Comparison of ENCODE assay signal across 24 mouse cellular contexts in genomic region chr7:137138101-137138500, GRCm38 (mm10).
"Had no signal": no experiment of that assay in that cellular context is flagged by ENCODE, and none has a peak within 500 bp of the region (broad histone marks: within the 10 kb centered on the region; RNA-seq: fewer than 3 reads in every experiment).

No protein-coding gene starts in this region.

- H3K4me1 ChIP-seq: heart, embryonic 15.5 days; hindbrain, embryonic 15.5 days; limb, embryonic 15.5 days; liver, embryonic 12.5 days had no signal

- H3K36me3 ChIP-seq: heart, embryonic 13.5 days; heart, embryonic 15.5 days; hindbrain, embryonic 13.5 days; hindbrain, embryonic 15.5 days; limb, embryonic 13.5 days; limb, embryonic 15.5 days; liver, embryonic 12.5 days had no signal

- H3K27me3 ChIP-seq: heart, embryonic 13.5 days; heart, embryonic 15.5 days; hindbrain, embryonic 15.5 days; liver, embryonic 12.5 days had no signal

- H3K27ac ChIP-seq: heart, adult 2 months; heart, embryonic 13.5 days; heart, embryonic 15.5 days; hindbrain, embryonic 13.5 days; hindbrain, embryonic 15.5 days; hindbrain, postnatal 0 days; layer of hippocampus, adult 2 months; left cerebral cortex, adult 2 months; limb, embryonic 13.5 days; limb, embryonic 15.5 days; liver, embryonic 12.5 days; liver, embryonic 14.5 days had no signal

- H3K9ac ChIP-seq: heart, embryonic 13.5 days; heart, embryonic 15.5 days; hindbrain, embryonic 13.5 days; hindbrain, embryonic 15.5 days; limb, embryonic 13.5 days; limb, embryonic 15.5 days; liver, embryonic 12.5 days; liver, embryonic 14.5 days had no signal

- H3K9me3 ChIP-seq: heart, embryonic 13.5 days; heart, embryonic 15.5 days; hindbrain, embryonic 13.5 days; hindbrain, embryonic 15.5 days; limb, embryonic 15.5 days; liver, embryonic 12.5 days had no signal

- ATAC-seq: hindbrain, postnatal 0 days; intestine, embryonic 16.5 days; liver, embryonic 12.5 days had no signal

- H3K4me2 ChIP-seq: heart, embryonic 11.5 days; heart, embryonic 13.5 days; heart, embryonic 15.5 days; hindbrain, embryonic 13.5 days; hindbrain, embryonic 15.5 days; limb, embryonic 13.5 days; limb, embryonic 15.5 days; liver, embryonic 12.5 days had no signal

- DNase-seq: gastrocnemius, postnatal 14 days; gastrocnemius, postnatal 36 days; heart, adult 11 months; heart, adult 2 months; heart, postnatal 14 days; heart, postnatal 36 days; kidney, adult 11 months; kidney, adult 2 months; kidney, postnatal 10 days; kidney, postnatal 25 days; kidney, postnatal 4 days had no signal

- H3K4me3 ChIP-seq: heart, adult 2 months; heart, embryonic 13.5 days; heart, embryonic 15.5 days; hindbrain, embryonic 13.5 days; hindbrain, embryonic 15.5 days; layer of hippocampus, adult 2 months; left cerebral cortex, adult 2 months; limb, embryonic 13.5 days; limb, embryonic 15.5 days; liver, embryonic 12.5 days had no signal
